Mouse (Mus musculus): Measurements from ENCODE around the gene Olfr70. TPM values are rescaled to one million over a fixed set of nuclear protein-coding genes. Genes with fewer than 3 reads are reported as not detected.

Olfr70 gene
- polyA plus RNA-seq (2015; fragmentation: Nextera tagmentation; extraction: Ambion mirVana) = not detected in 2 replicates

- DNase-seq (ENCODE audit: low spot score) = no peak
Observed at GRCm38 (mm10) chr4:43700707-43701106, at the start of gene Olfr70. Gene Olfr70 (minus strand): TSS chr4:43700807.

- DNase-seq (ENCODE audit: low spot score) = peak; percentile 10
Observed at GRCm38 (mm10) chr4:43745187-43745586, 44.6 kb upstream of the Olfr70 start.

DNA sequence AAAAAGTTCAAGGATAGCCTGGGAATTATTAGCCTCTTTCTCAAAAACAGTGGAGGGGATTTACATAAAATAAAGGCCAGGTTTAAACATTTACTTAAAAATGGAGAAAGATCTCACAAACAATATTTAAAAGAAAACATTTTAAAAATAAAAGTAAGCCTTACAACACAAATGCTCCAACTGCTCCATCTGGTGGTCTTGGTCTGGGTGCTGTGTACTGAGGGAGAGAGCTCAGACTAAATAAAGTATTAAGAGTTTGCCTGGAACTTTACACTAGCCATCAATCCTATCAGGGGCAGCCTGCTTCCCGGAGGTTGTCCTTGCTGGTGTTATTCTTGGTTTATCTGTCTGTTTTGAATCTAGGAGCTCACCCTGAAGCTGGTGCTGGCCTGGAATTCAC lies 42.5 kb upstream of the Olfr70 start:
- DNase-seq (ENCODE audit: low spot score) = no peak

- no peak for DNase-seq (ENCODE audit: low spot score)
Observed at GRCm38 (mm10) chr4:43742637-43743036, 42.0 kb upstream of the Olfr70 start.

DNA sequence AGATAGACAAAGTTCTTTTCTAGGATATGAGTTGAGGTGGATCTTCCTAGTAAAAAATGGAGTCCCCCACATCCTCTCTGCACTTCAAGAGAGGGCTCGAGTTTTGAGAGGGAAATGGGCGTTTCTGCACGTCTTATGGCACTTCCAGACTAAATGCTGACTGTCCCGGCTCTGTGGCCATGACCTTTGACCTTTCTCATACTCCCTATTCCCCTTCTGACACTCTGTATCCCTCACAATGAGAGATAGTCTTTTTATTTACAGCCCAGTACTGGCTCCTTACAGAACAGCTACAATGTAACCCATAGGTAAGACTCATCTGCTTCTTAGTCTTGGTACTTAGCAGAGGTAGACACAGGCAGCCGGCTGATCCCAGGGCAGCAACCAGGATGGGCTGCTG lies 40.9 kb upstream of the Olfr70 start:
- DNase-seq (ENCODE audit: low spot score) = no peak

GRCm38 (mm10) chr4:43738989-43739674 lies 38.5 kb upstream of the Olfr70 start:
- no peak for DNase-seq (ENCODE audit: low spot score)

DNA sequence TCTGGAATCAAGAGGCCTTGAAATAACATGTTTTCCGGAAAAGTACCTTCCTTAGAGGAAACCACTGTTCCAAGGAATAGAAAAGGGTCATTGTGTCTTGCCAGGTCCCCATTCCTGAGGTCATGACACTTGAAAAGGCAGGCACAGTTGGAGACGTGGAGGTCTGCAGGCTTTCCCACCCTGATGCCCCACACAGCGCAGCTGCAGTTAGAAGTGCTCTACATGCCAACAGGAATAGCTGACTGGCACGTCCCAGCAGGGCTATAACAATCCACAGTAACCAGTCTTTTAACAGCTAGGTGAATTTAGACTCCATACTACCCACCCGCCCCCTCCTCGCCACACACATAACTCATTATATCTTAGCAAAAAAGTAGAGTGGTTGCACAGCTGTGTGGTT lies 36.5 kb upstream of the Olfr70 start:
- DNase-seq (ENCODE audit: low spot score) = no peak

DNA sequence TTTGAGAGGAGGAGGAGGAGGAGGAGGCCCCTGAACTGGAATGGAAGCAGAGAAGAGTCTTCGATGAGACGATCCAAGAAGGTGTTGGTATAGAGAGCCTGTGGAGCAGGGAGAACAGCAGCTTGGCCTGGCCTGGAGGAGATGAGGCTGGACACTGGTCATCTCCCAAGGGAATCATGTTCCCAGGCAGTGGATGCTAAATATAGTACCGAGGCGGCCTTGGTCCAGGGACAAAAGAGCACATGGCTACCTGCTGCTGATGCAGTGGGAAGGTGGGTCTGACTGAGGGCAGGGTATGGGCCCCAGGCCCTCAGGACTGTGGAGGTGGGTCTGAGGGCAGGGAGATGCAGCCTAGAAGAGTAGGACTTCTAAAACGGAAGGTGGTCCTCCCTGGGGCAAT lies 32.6 kb upstream of the Olfr70 start:
- DNase-seq (ENCODE audit: low spot score) = no peak

DNA sequence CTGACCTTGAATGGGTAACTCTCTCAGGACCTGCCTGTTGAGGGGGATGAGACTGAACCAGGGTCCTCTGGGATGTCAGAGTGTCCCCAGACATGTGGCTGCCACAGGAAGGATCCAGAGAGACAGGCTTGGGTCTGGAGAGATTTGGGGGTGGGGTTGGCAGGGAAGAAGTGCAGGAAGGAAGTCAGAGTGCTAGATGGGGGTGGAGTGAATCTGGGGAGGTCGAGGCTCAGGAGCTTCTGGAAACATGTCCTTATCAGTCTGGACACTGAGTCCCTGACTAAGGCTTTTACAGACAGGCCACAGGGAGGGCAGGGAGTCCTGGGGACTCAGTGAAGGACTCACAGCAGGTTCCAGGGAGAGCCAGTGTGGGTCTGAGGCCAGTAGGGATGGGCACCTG lies 31.6 kb upstream of the Olfr70 start:
- no peak for DNase-seq (ENCODE audit: low spot score)

DNA sequence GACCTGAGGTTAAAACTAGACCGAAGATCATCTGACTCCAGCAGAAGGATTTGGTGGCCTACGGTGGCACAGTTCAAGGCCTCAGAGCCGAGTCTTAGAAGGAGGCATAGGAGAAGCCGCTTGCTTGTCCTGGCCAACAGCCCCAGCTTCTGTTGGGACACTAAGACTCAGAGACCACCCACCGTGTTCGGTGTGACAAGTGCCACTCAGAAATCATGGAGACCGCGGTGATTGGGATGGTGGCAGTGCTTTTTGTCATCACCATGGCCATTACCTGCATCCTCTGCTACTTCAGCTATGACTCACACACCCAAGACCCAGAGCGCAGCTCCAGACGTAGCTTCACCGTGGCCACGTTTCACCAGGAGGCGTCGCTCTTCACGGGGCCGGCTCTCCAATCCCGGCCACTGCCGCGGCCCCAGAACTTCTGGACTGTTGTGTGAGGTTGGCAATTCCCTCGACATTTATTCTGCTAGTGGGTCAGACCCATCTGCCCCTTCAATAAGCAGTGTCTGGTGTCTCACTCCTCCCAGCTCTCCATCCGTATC lies 30.2 kb upstream of the Olfr70 start:
- DNase-seq (ENCODE audit: low spot score) = no peak

DNA sequence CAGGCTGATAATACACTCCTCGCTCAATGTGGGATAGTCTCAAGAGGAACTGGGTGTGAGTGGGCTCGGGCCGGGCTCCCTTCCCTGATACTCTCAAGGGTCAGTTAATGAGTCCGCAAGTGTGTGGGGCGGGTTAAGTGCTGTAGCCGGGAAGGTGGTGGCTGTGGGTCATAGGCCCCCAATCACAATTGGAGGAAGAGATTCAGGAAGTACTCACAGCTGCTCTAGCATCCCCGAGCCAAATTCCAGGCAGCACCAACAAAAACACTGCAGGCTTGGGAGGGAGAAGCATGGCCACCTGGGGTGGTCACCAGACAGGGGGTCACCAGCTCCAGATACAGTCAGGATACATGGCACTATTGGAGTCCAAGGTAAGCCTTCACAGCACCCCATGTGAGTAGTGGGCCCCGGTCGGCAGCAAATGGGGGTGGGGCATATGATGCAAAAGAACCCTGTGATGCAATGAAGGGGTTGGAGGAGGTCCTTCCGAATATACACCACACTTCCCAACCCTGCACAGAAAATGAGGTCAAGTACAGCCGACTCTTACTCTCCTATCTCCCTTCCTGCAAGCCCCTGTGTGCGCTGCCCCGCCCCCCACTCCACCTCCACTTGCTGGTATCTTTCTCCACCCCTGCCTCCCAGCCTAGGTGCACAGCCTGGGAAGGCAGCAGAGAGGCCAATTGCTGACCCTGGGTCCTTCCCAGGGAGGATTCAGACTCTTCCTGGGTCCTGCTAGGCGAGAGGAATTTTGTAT lies 29.4 kb upstream of the Olfr70 start, which contains the start of gene Spaar:
TSS of gene Spaar (plus strand) at position 241 of the 757 bp plus-strand sequence.
- no peak for DNase-seq (ENCODE audit: low spot score)

- DNase-seq (ENCODE audit: low spot score) = no peak
Observed at GRCm38 (mm10) chr4:43729126-43729525, 28.5 kb upstream of the Olfr70 start.

DNA sequence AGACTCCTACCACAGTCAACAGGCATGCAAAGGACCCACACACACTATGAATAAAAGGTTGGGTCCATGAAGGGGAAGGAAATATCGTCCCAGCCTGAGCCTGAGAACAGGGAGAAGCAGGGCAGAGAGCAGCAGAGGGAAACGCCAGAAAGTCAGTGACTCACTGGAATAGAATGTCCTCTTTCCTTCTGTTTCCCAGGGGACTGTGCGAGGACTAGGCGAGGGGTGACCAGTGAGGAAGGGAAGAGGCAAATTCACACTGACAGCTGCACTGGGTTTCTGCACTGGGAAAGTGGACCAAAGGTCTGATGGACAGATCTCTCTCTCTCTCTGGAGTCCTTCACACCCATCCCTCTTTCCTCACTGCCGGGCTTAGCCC lies 28.0 kb upstream of the Olfr70 start:
- no peak for DNase-seq (ENCODE audit: low spot score)

DNA sequence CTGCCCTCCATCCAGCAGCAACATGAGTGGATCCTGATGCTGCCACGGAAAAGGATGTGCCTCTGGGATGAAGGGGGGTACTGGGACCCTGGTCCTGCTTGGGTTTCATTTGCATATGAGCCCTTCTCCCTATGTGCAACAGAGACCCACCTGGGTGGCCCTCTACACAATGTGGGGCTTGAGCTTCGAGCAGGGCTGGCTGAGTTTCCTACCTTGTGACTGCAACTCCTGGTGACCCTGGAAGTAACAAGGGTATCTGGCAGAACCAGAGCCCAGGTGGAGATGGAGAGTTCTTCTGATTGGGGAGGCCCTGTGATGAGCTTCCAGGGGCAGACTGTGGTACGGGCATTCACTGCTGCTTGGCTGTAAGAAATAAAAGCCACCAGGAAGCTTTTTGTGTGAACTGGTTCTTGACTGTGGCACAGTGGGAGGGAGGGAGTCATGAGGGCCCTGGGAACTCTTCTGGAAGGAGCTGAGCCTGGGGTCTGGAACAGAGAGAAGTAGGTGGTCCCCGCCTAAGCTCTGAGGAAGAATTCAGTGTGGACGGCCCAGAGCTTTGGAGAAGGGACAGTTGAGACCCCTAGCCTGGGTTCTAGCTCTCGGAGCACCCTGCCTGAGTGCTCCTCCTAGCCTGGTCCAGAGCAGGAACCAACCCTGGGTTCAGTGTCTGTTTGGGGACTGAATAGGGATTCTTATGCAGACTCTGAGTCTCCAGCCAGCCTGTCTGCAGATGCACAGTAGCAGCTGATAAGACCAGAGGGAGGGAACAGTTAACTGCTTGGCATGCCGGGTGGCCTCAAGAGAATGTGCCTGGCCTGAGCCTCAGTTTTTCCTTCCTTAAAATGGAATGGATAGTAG lies 27.3 kb upstream of the Olfr70 start:
- no peak for DNase-seq (ENCODE audit: low spot score)

- DNase-seq (ENCODE audit: low spot score) = no peak
Observed at GRCm38 (mm10) chr4:43726995-43727394, 26.4 kb upstream of the Olfr70 start, which contains the start of gene Hrct1. Gene Hrct1 (plus strand): TSS chr4:43727188.

GRCm38 (mm10) chr4:43726228-43726993 lies 25.8 kb upstream of the Olfr70 start:
- DNase-seq (ENCODE audit: low spot score) = no peak

GRCm38 (mm10) chr4:43724764-43725163 lies 24.2 kb upstream of the Olfr70 start:
- no peak for DNase-seq (ENCODE audit: low spot score)

- no peak for DNase-seq (ENCODE audit: low spot score)
Observed at GRCm38 (mm10) chr4:43722191-43722590, 21.6 kb upstream of the Olfr70 start.

DNA sequence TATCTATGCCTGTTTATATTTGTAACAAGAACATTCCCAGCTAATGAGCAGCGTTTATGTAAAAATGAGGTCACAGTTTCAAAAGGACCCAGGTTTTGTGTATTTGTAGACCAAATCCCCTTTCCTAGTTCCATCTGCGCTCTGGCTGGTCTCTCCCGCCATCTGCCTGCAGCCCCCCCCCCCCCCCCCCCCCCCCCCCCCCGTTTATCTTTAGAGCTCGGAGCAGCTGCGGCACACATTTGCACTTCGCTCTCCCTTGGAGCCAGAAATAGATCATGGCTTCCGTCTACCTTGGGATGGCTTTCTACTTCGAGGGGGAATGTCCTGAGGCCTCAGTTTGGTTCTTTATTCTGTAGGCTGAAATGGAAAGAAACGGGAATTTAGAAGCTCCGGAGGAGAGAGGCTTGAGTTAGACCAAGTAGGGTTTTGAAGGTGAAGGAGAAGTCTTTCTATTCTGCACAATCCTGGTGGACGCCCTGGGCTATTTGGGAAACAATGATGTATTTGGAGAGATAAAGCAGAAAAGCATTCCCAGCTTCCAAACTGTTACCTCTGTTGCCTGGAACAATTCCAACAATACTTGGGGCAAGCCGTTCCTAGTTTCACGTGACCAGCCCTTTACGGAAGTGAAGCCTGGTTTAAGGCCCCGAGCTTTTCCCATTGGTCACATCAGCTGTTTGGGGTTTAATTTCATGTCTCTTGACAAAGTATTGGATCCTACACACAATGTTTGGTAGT lies 20.1 kb upstream of the Olfr70 start:
- no peak for DNase-seq (ENCODE audit: low spot score)

DNA sequence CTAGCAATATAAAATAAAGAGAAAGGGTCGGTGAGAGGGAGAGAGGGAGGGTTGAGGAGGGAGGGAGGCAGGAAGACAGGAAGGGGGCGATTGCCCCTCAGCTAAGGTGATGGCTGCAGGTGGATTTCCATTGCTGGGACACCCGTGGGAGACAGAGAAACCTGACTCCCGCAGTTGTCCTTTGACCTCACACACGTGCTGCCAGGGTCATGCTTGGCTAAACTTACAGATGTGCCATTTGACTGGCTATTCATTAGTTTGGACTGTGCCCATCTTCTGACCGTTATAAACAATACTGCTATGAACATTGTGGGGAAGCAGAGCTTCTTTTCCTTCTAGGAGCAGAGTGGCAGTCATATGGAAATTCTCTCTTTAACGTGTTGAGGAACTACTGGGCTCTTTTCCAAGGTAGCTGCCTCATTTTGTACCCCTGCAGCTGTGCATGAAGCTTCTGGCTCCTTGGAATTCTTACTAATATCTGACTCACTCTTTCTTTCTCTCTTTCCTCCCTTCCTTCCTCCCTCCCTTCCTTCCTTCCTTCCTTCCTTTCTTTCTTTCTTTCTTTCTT lies 13.1 kb upstream of the Olfr70 start:
- DNase-seq (ENCODE audit: low spot score) = no peak
